Mouse (Mus musculus) heart, adult 2 months (tissue): ENCODE data around the gene Fkbp9. TPM values are rescaled to one million over a fixed set of nuclear protein-coding genes. Genes with fewer than 3 reads are reported as not detected.

ENCODE experiments used
- DNase-seq, 2 experiments: peaks; one replicate each; pipeline ENCODE4 v3.0.0; 2021
- H3K27ac ChIP-seq: fragments of 200-600 bp; 2 replicates; pipeline ENCODE4 v1.8.1; 2022
- H3K27me3 ChIP-seq: fragments of 200-500 bp; 2 replicates; pipeline ENCODE4 v1.6.1; 2012; ENCODE audit warnings: mild to moderate bottlenecking, low read length, inconsistent platforms, mixed read lengths; ENCODE audit not compliant: control insufficient read depth, insufficient read depth
- H3K36me3 ChIP-seq: fragments of 200-500 bp; 2 replicates; pipeline ENCODE4 v1.6.1; 2012; ENCODE audit warnings: low read length, inconsistent platforms; ENCODE audit not compliant: control insufficient read depth, insufficient read depth
- H3K4me1 ChIP-seq: fragments of 200-500 bp; 2 replicates; pipeline ENCODE4 v1.6.1; 2011; ENCODE audit warnings: low read length; ENCODE audit not compliant: control insufficient read depth, insufficient read depth
- H3K4me3 ChIP-seq: fragments of 200-600 bp; 2 replicates; pipeline ENCODE4 v1.8.1; 2022
- H3K79me2 ChIP-seq: fragments of 200-500 bp; replicated peaks from 2 replicates; pipeline ENCODE4 v1.6.1; 2012; ENCODE audit warnings: mild to moderate bottlenecking, inconsistent platforms, low read length, moderate library complexity, mixed read lengths; ENCODE audit not compliant: control insufficient read depth, insufficient read depth
- H3K9ac ChIP-seq: fragments of 200-500 bp; 2 replicates; pipeline ENCODE4 v1.6.1; 2012; ENCODE audit warnings: low read depth, mild to moderate bottlenecking, control low read depth, inconsistent platforms, low read length, mixed read lengths
- CTCF ChIP-seq: fragments of 200-600 bp; IDR thresholded peaks from 2 replicates; pipeline ENCODE4 v1.8.1; 2022; ENCODE audit warnings: antibody characterized with exemption, mild to moderate bottlenecking, moderate library complexity
- EP300 ChIP-seq: fragments of 200-500 bp; IDR thresholded peaks from 2 replicates; pipeline ENCODE4 v1.6.1; 2011; ENCODE audit warnings: low read depth, low read length, control low read depth; ENCODE audit not compliant: insufficient read depth
- POLR2A ChIP-seq: fragments of 200-500 bp; IDR thresholded peaks from 2 replicates; pipeline ENCODE4 v1.6.1; 2011; ENCODE audit warnings: mild to moderate bottlenecking, low read depth, low read length, control low read depth; ENCODE audit not compliant: insufficient read depth
- WGBS: fragments of 180-500 bp; shearing (Covaris S2); methylation state at CpG from one replicate; pipeline ENCODE4 v1.1.7; 2018; 5-methylcytosine and 5-hydroxymethylcytosine counted together
- intact Hi-C: fragments of 180-260 bp; cut with DNase I; formaldehyde crosslinking; loops from one replicate; pipeline ENCODE4 v1.15.1; 2025
- polyA plus RNA-seq: library from polyadenylated mRNA; depleted of rRNA; stranded (reverse); fragments of >200 nt; gene quantifications from 2 replicates; pipeline ENCODE4 v1.2.3, GENCODE M21; 2012
- total RNA-seq, 2 experiments: library from RNA; stranded (reverse); gene quantifications; 2 replicates each; pipeline ENCODE4 v1.2.3; 2021

The Fkbp9 gene
- total and polyA plus RNA-seq, 3 experiments, result 44.1 to 85.9 (median 84.5) TPM

DNA sequence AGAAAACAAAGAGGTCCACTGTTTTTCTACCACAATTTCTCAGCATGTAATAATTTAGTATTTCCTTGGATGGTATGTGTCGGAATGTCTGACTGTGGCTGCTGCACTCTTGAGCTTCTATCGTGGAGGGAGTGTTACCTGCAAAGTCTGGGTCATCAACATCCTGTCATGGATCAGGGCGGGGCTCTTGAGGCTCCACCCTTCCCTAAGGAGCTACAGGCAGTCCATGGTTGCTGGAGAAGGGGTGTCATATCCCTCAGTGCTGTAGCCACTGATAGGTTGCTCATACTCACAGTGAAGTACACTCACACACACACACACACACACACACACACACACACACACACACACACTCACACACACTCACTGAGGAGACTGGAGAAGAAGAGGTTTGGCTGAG is 6.2 kb upstream of the Fkbp9 start:
- H3K79me2 ChIP-seq, result no peaks in the 10 kb centered on the region
- 62% methylated on average over 3 of the region's 3 CpGs for WGBS
- intact Hi-C loops, result no loop called here
- no peaks in the 10 kb centered on the region for H3K36me3 ChIP-seq
- H3K9ac ChIP-seq, result no peak overlapping the region
- no peak overlapping the region for H3K27ac ChIP-seq
- H3K27me3 ChIP-seq, result no peaks in the 10 kb centered on the region
- no peak for DNase-seq
- H3K4me3 ChIP-seq, result no peak overlapping the region
- TF ChIP-seq CTCF (no peak), POLR2A (no peak), EP300 (no peak)
- no peaks in the 10 kb centered on the region for H3K4me1 ChIP-seq

GRCm38 (mm10) chr6:56832407-56832796 is 543 bp downstream of the Fkbp9 start:
- no peak for TF ChIP-seq CTCF
- no peak for TF ChIP-seq EP300
- TF ChIP-seq POLR2A, result no peak
- Histone ChIP-seq H3K27ac (peak overlapping the region; percentile 91), H3K9ac (peak overlapping the region; percentile 82), H3K4me3 (peak overlapping the region; percentile 90), H3K79me2 (peaks cover 4% of the 10 kb centered on the region), H3K4me1 (peaks cover 4% of the 10 kb centered on the region), H3K36me3 (no peaks in the 10 kb centered on the region; the same call in 1 of the 2 replicates), H3K27me3 (no peaks in the 10 kb centered on the region)
- no peak for DNase-seq
- intact Hi-C loops, result loop anchor here (2.0 kb wide), 3 partner anchors 24 to 90 kb away; partner anchors contain the start of genes Kbtbd2 and Nt5c3
- WGBS, result 4% methylated on average over 15 of the region's 15 CpGs

DNA sequence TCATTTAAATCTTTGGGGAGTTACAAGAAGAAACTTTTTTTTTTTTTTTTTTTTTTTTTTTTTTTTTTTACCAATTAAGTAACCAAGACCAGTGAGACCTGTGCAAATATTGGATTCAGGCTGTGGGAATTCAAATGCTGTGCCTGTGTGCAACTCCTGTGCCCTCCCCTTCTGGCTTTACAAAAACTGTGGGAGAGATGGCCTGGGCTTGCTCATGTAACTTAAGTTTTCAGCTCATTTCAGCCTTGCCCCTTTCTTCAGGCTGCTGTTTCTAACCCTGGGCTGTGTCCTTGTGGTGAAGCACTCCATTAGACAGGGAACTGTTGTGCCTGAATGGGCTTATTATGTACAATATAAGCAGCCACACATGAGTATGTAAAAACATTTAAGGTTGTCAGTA is 971 bp downstream of the Fkbp9 start:
- peak overlapping the region; percentile 59 for H3K9ac ChIP-seq
- H3K27ac ChIP-seq, result no peak overlapping the region; the same call in 1 of the 2 replicates
- intact Hi-C loops, result loop anchor here (2.0 kb wide), 3 partner anchors 24 to 90 kb away; partner anchors contain the start of genes Kbtbd2 and Nt5c3
- DNase-seq, result peak in 1 of 2 experiments; percentile 24
- H3K79me2 ChIP-seq, result peaks cover 4% of the 10 kb centered on the region
- H3K4me3 ChIP-seq, result no peak overlapping the region; the same call in 1 of the 2 replicates
- H3K4me1 ChIP-seq, result peaks cover 4% of the 10 kb centered on the region
- no peaks in the 10 kb centered on the region for H3K27me3 ChIP-seq
- TF ChIP-seq EP300, result no peak
- no peak for TF ChIP-seq POLR2A
- no peak for TF ChIP-seq CTCF
- no peaks in the 10 kb centered on the region; the same call in 1 of the 2 replicates for H3K36me3 ChIP-seq

GRCm38 (mm10) chr6:56834769-56835168 is 2.9 kb downstream of the Fkbp9 start:
- no peaks in the 10 kb centered on the region for H3K27me3 ChIP-seq
- intact Hi-C loops, result no loop called here
- 75% methylated on average over 5 of the region's 5 CpGs for WGBS
- peaks cover 4% of the 10 kb centered on the region for H3K79me2 ChIP-seq
- TF ChIP-seq CTCF (no peak), EP300 (no peak), POLR2A (no peak)
- peaks cover 4% of the 10 kb centered on the region for H3K4me1 ChIP-seq
- no peak overlapping the region for H3K4me3 ChIP-seq
- H3K27ac ChIP-seq, result no peak overlapping the region
- DNase-seq, result no peak
- no peaks in the 10 kb centered on the region; the same call in 1 of the 2 replicates for H3K36me3 ChIP-seq
- H3K9ac ChIP-seq, result no peak overlapping the region

DNA sequence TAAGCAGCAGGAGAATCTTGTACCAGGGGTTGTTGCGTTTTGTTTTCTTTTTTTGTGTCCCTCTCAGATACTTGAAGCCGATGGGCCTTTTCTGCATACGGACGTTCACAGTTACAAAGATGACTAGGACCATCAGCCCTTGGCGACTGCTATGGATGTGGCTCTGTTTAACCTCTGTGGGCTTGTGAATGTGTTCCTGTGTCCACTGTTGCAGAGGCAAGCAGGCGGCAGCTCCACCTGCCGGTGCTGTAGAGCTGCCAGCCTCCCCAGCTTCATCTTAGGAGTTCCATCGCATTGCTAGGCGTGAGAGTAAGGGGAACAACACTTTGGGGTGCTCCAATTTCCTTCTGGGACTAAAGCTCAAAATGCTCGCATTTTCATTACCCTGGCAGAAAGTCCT is 3.7 kb downstream of the Fkbp9 start:
- H3K79me2 ChIP-seq, result peaks cover 5% of the 10 kb centered on the region
- H3K4me1 ChIP-seq, result peaks cover 4% of the 10 kb centered on the region
- no peak for DNase-seq
- no peak overlapping the region for H3K9ac ChIP-seq
- H3K4me3 ChIP-seq, result no peak overlapping the region
- H3K36me3 ChIP-seq, result no peaks in the 10 kb centered on the region; the same call in 1 of the 2 replicates
- WGBS, result 84% methylated on average over 10 of the region's 10 CpGs
- H3K27ac ChIP-seq, result no peak overlapping the region
- intact Hi-C loops, result no loop called here
- no peak for TF ChIP-seq EP300
- TF ChIP-seq POLR2A, result no peak
- TF ChIP-seq CTCF, result peak; percentile 27; the same call in 1 of the 2 replicates
- H3K27me3 ChIP-seq, result no peaks in the 10 kb centered on the region

DNA sequence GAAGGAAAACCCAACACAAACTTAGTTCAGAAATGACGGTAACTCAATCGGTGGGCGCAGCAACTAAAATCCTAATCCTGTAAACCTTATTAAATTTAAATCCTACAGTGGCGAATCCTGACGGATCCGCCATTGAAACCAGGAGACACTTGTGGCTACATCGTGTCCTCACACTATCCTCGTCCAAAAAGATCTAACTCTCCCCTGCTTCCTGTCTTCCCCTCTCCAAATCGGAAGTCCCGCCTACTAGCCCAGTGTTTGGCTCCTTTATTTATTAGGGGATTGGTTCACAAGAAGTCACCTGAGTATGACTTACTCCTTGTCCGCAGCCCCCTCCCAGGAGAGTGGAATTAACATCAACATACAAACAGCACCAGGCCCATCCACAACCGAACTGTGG is 5.3 kb downstream of the Fkbp9 start:
- no peak for TF ChIP-seq CTCF
- no peak for TF ChIP-seq EP300
- no peak for TF ChIP-seq POLR2A
- WGBS, result 92% methylated on average over 12 of the region's 12 CpGs

More for the DNA sequence above, 5.3 kb downstream of the Fkbp9 start:
- Histone ChIP-seq H3K4me3 (no peak overlapping the region), H3K27ac (no peak overlapping the region), H3K36me3 (no peaks in the 10 kb centered on the region; the same call in 1 of the 2 replicates), H3K27me3 (no peaks in the 10 kb centered on the region; the same call in 1 of the 2 replicates), H3K79me2 (peaks cover 6% of the 10 kb centered on the region), H3K4me1 (peaks cover 6% of the 10 kb centered on the region), H3K9ac (no peak overlapping the region)
- intact Hi-C loops, result no loop called here
- no peak for DNase-seq
